Mouse (Mus musculus): ENCODE results near the gene Itga9.

GRCm38 (mm10) chr9:118876902-118877301 is 270.4 kb downstream of the Itga9 start:
- TF ChIP-seq CTCF (IDR thresholded peaks at IDR 0.05; ENCODE audit: insufficient read depth, low read depth, low read length) (no peak), POLR2A (IDR thresholded peaks at IDR 0.05; ENCODE audit: insufficient read depth, low read depth, low read length) (no peak)

All from olfactory bulb, adult 2 months (tissue).